Mouse (Mus musculus): Measurements from ENCODE around the gene Gm4565.
"Not testable (repeated sequence)": the region's sequence is repeated elsewhere in the genome, so short reads cannot be mapped to it uniquely, and the experiment has no call there.

Gene Gm4565

DNA sequence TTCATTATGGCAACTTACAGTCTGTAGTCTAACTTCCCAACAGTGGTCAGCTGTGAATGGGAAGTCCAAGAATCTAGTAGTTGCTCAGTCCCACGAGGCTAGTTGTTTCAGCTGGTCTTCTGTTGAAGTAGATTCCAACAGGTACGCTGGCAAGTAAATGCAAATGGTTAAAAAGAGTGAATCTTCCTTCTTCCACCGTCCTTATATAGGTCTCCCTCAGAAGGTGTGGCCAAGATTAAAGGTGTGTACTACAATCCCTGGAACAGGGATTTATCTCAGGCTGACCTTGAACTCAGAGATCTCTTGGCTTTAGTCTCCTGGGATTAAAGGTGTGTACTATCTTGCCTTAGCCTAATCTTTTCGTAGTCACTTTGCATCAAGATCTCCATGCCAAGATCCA is at the start of gene Gm4565:
Gene Gm4565 (minus strand): TSS at position 101 of the 400 bp plus-strand sequence.
- DNase-seq (ENCODE audit: low read depth), result not testable (repeated sequence)

- DNase-seq (ENCODE audit: low read depth), result not testable (repeated sequence)
Measured at GRCm38 (mm10) chr7:22565243-22565642, 22.7 kb downstream of the Gm4565 start, which contains the start of gene Gm4201. TSS of gene Gm4201 (minus strand) at chr7:22565343.

- DNase-seq (ENCODE audit: low read depth), result not testable (repeated sequence)
Measured at GRCm38 (mm10) chr7:22534787-22535186, 53.1 kb downstream of the Gm4565 start, which contains the start of gene Gm8677. TSS of gene Gm8677 (minus strand) at chr7:22534887.
